Mouse (Mus musculus) forebrain, postnatal 0 days (tissue): Measurements from ENCODE around the gene Creld1. TPM values are rescaled to one million over a fixed set of nuclear protein-coding genes. Genes with fewer than 3 reads are reported as not detected.
A peak's percentile ranks its signal among the peaks of the same experiment; 100 is the strongest.

Experiments used
- ATAC-seq: fragments of 200-750 bp; cut with Nextera tagmentation; 2 replicates; pipeline ENCODE4 v1.8.0; 2017; ENCODE audit warnings: mild to moderate bottlenecking, moderate library complexity
- DNase-seq: peaks from one replicate; pipeline ENCODE4 v3.0.0-alpha.2; 2015
- H3K27ac ChIP-seq: fragments of 300-500 bp; sonication (generic); 2 replicates; pipeline ENCODE4 v1.5.1; 2014; ENCODE audit warnings: low read depth, mild to moderate bottlenecking, antibody characterized with exemption, low read length, moderate library complexity, mixed read lengths
- H3K27me3 ChIP-seq: fragments of 300-500 bp; sonication (generic); 2 replicates; pipeline ENCODE4 v1.6.1; 2014; ENCODE audit warnings: mild to moderate bottlenecking, low read length, mixed read lengths; ENCODE audit not compliant: insufficient read depth
- H3K36me3 ChIP-seq: fragments of 300-500 bp; sonication (generic); 2 replicates; pipeline ENCODE4 v1.6.1; 2014; ENCODE audit warnings: mild to moderate bottlenecking, moderate library complexity; ENCODE audit not compliant: insufficient read depth
- H3K4me1 ChIP-seq: fragments of 300-500 bp; sonication (generic); 2 replicates; pipeline ENCODE4 v1.6.1; 2014; ENCODE audit warnings: antibody characterized with exemption; ENCODE audit not compliant: insufficient read depth
- H3K4me2 ChIP-seq: fragments of 300-500 bp; sonication (generic); 2 replicates; pipeline ENCODE4 v1.6.1; 2014; ENCODE audit warnings: low read depth, mild to moderate bottlenecking, moderate library complexity
- H3K4me3 ChIP-seq: fragments of 300-500 bp; sonication (generic); 2 replicates; pipeline ENCODE4 v1.5.1; 2014; ENCODE audit warnings: low read depth, low read length, mixed read lengths
- H3K9ac ChIP-seq: fragments of 300-500 bp; sonication (generic); 2 replicates; pipeline ENCODE4 v1.6.1; 2014; ENCODE audit warnings: mild to moderate bottlenecking
- H3K9me3 ChIP-seq: fragments of 300-500 bp; sonication (generic); 2 replicates; pipeline ENCODE4 v1.6.1; 2016; ENCODE audit warnings: low read length
- CTCF ChIP-seq: sonication (generic); IDR thresholded peaks from 2 replicates; pipeline ENCODE4 v1.5.1; 2016; ENCODE audit warnings: antibody characterized with exemption, control low read depth, low read depth
- WGBS: fragments of 180-500 bp; shearing (Covaris S2); extraction: QIAGEN DNeasy Blood & Tissue Kit; methylation state at CpG from one replicate; pipeline ENCODE4 v1.1.7; 2014; 5-methylcytosine and 5-hydroxymethylcytosine counted together
- polyA plus RNA-seq: library from polyadenylated mRNA; unstranded; fragments of >200 nt; fragmentation: Nextera tagmentation; extraction: Ambion mirVana; gene quantifications from 2 replicates; pipeline ENCODE4 v1.2.1, GENCODE M21; 2015
- total RNA-seq: library from RNA; depleted of rRNA; stranded (reverse); fragments of >200 nt; gene quantifications from 2 replicates; pipeline ENCODE4 v1.2.3, GENCODE M21; 2014

The Creld1 gene
- total and polyA plus RNA-seq, 2 experiments from 2014 or later, result 34.0 to 52.7 TPM

DNA sequence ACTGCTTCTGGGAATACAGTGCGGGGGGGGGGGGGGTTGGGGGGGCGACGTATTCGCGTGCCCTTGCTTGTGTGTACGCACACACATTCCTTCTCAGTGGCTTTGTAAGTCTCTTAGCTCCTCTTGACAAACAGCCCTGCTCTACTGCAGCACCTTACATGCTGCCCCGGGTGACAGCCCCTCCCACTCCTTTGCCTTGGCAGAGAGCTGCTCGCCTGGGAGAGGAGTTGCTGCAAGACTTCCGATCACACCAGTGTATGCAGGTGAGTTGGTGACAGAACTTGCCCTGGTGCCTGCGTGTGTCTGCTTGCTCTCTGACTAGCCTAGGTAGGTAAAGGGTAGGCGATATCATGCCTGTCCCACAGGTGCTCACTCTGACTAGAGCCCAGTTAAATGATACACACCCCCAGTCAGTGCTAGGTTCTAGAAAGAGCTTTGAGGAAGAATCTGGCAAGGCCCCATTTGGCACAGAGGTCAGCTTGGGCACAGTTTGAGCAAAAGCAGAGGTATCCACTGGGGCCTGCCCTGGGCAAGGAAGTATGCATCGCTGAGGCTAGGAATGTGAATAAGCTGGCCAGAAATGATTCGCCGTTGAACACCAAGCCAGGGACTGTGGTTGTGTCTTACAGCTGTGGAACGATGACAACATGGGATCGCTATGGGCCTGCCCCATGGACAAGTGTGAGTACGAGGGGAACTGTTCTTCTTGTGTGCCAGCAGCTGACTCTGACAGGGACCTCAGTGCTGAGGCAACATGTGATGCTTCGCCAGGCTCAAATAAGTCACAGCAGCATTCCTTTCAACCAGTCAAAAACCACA, 2.3 kb upstream of the Creld1 start:
- Histone ChIP-seq H3K9me3 (no peaks in the 10 kb centered on the region), H3K4me2 (no peak overlapping the region), H3K27ac (no peak overlapping the region), H3K27me3 (no peaks in the 10 kb centered on the region), H3K4me1 (peaks cover 19% of the 10 kb centered on the region), H3K9ac (no peak overlapping the region), H3K4me3 (no peak overlapping the region), H3K36me3 (no peaks in the 10 kb centered on the region)
- DNase-seq (no peak), ATAC-seq (no peak)
- 58% methylated on average over 18 of the region's 18 CpGs for WGBS
- TF ChIP-seq CTCF, result no peak

DNA sequence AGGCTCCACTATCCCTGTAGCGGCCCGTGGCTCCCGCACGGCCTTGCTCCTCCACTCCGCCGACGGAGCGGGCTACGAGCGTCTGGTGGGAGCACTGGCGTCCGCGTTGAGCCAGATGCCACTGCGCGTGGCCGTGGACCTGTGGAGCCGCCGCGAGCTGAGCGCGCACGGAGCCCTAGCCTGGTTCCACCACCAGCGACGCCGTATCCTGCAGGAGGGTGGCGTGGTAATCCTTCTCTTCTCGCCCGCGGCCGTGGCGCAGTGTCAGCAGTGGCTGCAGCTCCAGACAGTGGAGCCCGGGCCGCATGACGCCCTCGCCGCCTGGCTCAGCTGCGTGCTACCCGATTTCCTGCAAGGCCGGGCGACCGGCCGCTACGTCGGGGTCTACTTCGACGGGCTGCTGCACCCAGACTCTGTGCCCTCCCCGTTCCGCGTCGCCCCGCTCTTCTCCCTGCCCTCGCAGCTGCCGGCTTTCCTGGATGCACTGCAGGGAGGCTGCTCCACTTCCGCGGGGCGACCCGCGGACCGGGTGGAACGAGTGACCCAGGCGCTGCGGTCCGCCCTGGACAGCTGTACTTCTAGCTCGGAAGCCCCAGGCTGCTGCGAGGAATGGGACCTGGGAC, 509 bp upstream of the Creld1 start:
- no peaks in the 10 kb centered on the region for H3K9me3 ChIP-seq
- peak overlapping the region; percentile 83 for H3K9ac ChIP-seq
- H3K4me2 ChIP-seq, result peak overlapping the region; percentile 70
- no peaks in the 10 kb centered on the region for H3K27me3 ChIP-seq
- H3K36me3 ChIP-seq, result peaks cover 7% of the 10 kb centered on the region; the same call in 1 of the 2 replicates
- H3K4me3 ChIP-seq, result peak overlapping the region; percentile 66
- H3K27ac ChIP-seq, result peak overlapping the region; percentile 88
- peaks cover 19% of the 10 kb centered on the region for H3K4me1 ChIP-seq
- peak; percentile 44 for TF ChIP-seq CTCF
- WGBS, result 5% methylated on average over 65 of the region's 65 CpGs
- ATAC-seq, result peak; percentile 62
- peak; percentile 55 for DNase-seq

DNA sequence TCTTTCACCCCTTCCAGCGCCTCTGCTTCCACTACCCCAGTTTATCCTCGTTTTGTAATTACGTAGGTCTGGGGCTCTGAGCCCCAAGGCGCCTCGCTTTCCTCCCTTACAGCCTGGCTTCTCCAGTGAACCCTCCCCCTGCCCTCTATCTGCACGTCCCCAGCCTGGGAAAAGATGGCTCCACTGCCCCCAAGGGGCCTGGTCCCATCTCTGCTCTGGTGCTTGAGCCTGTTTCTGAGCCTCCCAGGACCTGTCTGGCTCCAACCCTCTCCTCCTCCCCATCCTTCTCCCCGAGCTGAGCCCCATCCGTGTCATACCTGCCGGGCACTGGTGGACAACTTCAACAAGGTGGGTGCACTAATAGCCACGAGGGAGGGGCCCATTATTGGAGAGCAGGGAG, 632 bp downstream of the Creld1 start:
- peak; percentile 32 for TF ChIP-seq CTCF
- Histone ChIP-seq H3K4me3 (peak overlapping the region; percentile 66), H3K36me3 (peaks cover 14% of the 10 kb centered on the region), H3K27me3 (no peaks in the 10 kb centered on the region), H3K9ac (peak overlapping the region; percentile 83), H3K9me3 (no peaks in the 10 kb centered on the region), H3K27ac (peak overlapping the region; percentile 88), H3K4me1 (peaks cover 19% of the 10 kb centered on the region), H3K4me2 (peak overlapping the region; percentile 70)
- 7% methylated on average over 10 of the region's 10 CpGs for WGBS
- ATAC-seq (peak; percentile 52), DNase-seq (peak; percentile 49)

DNA sequence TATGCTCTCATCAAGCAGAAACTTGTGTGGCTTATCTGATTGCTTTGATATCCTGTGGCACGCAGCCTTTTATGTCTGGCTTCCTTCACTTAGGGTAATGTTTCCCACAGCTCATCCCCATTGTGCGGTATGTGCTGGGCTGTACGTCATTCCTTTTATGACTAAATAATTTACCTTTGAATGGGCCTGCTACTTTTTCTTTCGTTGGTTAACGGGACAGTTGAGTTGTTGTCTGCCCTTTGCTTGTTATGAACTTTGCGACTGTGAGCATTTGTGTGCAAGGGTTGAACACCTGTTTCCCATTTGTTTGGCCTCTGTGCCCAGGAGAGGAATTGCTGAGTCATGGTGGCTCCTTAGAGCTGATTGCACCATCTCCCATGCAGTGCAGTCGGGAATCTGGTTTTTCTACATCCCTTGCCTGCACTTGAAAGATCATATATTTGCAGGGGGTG, 4.1 kb downstream of the Creld1 start:
- ATAC-seq (no peak), DNase-seq (no peak)
- Histone ChIP-seq H3K4me2 (no peak overlapping the region), H3K27me3 (no peaks in the 10 kb centered on the region), H3K9me3 (no peaks in the 10 kb centered on the region), H3K36me3 (peaks cover 41% of the 10 kb centered on the region), H3K27ac (no peak overlapping the region), H3K9ac (no peak overlapping the region), H3K4me1 (peaks cover 19% of the 10 kb centered on the region), H3K4me3 (no peak overlapping the region)
- TF ChIP-seq CTCF, result no peak
- 46% methylated on average over 7 of the region's 7 CpGs for WGBS

- Histone ChIP-seq H3K9ac (no peak overlapping the region), H3K4me1 (peaks cover 9% of the 10 kb centered on the region), H3K4me2 (no peak overlapping the region), H3K27me3 (no peaks in the 10 kb centered on the region), H3K9me3 (no peaks in the 10 kb centered on the region), H3K36me3 (peaks cover 51% of the 10 kb centered on the region), H3K27ac (no peak overlapping the region), H3K4me3 (no peak overlapping the region)
- 97% methylated on average over 14 of the region's 14 CpGs for WGBS
- ATAC-seq (no peak), DNase-seq (no peak)
- no peak for TF ChIP-seq CTCF
These were observed 6.3 kb downstream of the Creld1 start for GRCm38 (mm10) chr6:113489410-113489809.

DNA sequence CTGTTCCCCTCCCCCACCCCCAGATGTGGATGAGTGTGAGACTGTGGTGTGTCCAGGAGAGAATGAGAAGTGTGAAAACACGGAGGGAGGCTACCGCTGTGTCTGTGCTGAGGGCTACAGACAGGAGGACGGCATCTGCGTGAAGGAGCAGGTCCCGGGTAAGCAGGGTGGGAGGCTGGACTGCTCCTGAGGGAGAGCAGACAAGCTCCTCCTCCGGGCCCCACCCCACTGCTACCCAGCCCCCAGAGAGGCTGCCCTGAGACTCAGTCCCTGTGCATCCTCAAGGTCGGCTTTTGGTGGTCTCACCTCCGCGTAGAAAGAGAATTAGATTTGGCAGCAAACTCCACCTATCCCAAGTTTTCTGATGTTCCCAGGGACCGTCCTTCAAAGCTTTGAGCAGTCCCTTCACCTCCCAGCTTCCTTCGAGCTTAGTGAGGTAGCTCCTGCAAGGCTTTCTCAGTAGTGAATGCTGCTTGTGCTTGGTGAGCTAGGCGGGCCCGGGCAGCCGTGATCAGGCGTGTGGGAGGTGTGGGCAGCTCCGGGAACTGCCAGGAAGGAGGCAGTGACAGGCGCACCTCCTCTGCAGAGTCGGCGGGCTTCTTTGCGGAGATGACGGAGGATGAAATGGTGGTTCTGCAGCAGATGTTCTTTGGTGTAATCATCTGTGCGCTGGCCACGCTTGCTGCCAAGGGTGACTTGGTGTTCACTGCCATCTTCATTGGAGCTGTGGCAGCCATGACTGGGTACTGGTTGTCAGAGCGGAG, 9.2 kb downstream of the Creld1 start:
- no peak overlapping the region for H3K4me2 ChIP-seq
- TF ChIP-seq CTCF, result no peak
- no peaks in the 10 kb centered on the region for H3K9me3 ChIP-seq
- H3K9ac ChIP-seq, result no peak overlapping the region
- WGBS, result 78% methylated on average over 24 of the region's 24 CpGs
- DNase-seq (no peak), ATAC-seq (no peak)
- H3K36me3 ChIP-seq, result peaks cover 51% of the 10 kb centered on the region
- peaks cover 3% of the 10 kb centered on the region; the same call in 1 of the 2 replicates for H3K4me1 ChIP-seq
- no peak overlapping the region for H3K4me3 ChIP-seq
- H3K27me3 ChIP-seq, result no peaks in the 10 kb centered on the region
- no peak overlapping the region for H3K27ac ChIP-seq
